Mouse (Mus musculus) limb, embryonic 11.5 days (tissue): ENCODE measurements at regions not wholly inside any gene's neighbourhood (a gene's known extent, or its start where the extent isn't known, plus 50 kb on each side); places are given as distances from the start of the nearest gene placed in this dataset.

Experiments
- ATAC-seq: fragments of 200-750 bp; cut with Nextera tagmentation; 2 replicates; pipeline ENCODE4 v1.8.0; 2017; ENCODE audit warnings: low read depth; ENCODE audit not compliant: insufficient number of reproducible peaks, low FRiP score, low TSS enrichment
- DNase-seq: peaks from one replicate; pipeline ENCODE4 v3.0.0-alpha.2; 2015; ENCODE audit warnings: low spot score
- H3K27ac ChIP-seq: fragments of 300-500 bp; sonication (generic); replicated peaks from 2 replicates; pipeline ENCODE4 v1.5.1; 2014; ENCODE audit warnings: low read depth, mild to moderate bottlenecking, low read length
- H3K27me3 ChIP-seq: fragments of 300-500 bp; sonication (generic); 2 replicates; pipeline ENCODE4 v1.6.1; 2014; ENCODE audit warnings: mild to moderate bottlenecking, low read length, mixed read lengths; ENCODE audit not compliant: control insufficient read depth, insufficient read depth
- H3K36me3 ChIP-seq: fragments of 300-500 bp; sonication (generic); 2 replicates; pipeline ENCODE4 v1.6.1; 2014; ENCODE audit warnings: mild to moderate bottlenecking, low read length, moderate library complexity, mixed read lengths; ENCODE audit not compliant: control insufficient read depth, insufficient read depth
- H3K4me1 ChIP-seq: fragments of 300-500 bp; sonication (generic); 2 replicates; pipeline ENCODE4 v1.6.1; 2014; ENCODE audit warnings: low read length, mixed read lengths; ENCODE audit not compliant: control insufficient read depth, insufficient read depth
- H3K4me2 ChIP-seq: fragments of 300-500 bp; sonication (generic); 2 replicates; pipeline ENCODE4 v1.6.1; 2014; ENCODE audit warnings: low read depth, mild to moderate bottlenecking, moderate library complexity; ENCODE audit not compliant: severe bottlenecking
- H3K4me3 ChIP-seq: fragments of 300-500 bp; sonication (generic); 2 replicates; pipeline ENCODE4 v1.5.1; 2014; ENCODE audit warnings: low read depth, low read length
- H3K9ac ChIP-seq: fragments of 300-500 bp; sonication (generic); 2 replicates; pipeline ENCODE4 v1.6.1; 2014; ENCODE audit warnings: mild to moderate bottlenecking, low read length
- H3K9me3 ChIP-seq: fragments of 300-500 bp; sonication (generic); 2 replicates; pipeline ENCODE4 v1.6.1; 2016; ENCODE audit warnings: low read length; ENCODE audit not compliant: control insufficient read depth
- WGBS: fragments of 180-500 bp; shearing (Covaris S2); extraction: QIAGEN DNeasy Blood & Tissue Kit; methylation state at CpG from one replicate; pipeline ENCODE4 v1.1.7; 2014; 5-methylcytosine and 5-hydroxymethylcytosine counted together

DNA sequence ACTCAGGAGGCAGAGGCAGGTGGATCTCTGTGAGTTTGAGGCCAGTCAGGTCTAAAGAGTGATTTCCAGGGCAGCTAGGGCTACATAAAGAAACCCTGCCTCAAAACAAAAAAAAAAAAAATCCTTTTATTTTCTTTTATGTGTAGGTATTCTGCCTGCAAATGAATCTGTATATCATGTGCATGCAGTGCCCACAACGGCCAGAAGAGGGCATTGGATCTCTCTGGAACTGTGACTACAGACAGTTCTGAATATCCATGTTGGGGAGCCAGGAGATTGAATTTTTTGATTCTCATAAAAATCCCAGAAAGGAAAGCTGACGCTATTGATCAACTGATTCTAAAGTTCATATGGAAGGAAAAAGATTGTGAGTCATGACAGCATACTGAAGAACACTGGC lies 90.0 kb downstream of the Kbtbd8 start:
- no peaks in the 10 kb centered on the region for H3K9me3 ChIP-seq
- ATAC-seq (no peak), DNase-seq (peak; percentile 66)
- no peaks in the 10 kb centered on the region for H3K36me3 ChIP-seq
- no peak overlapping the region for H3K4me3 ChIP-seq
- 35% methylated on average over 2 of the region's 2 CpGs for WGBS
- H3K9ac ChIP-seq = no peak overlapping the region
- no peak overlapping the region for H3K27ac ChIP-seq
- no peaks in the 10 kb centered on the region for H3K27me3 ChIP-seq
- 0 out of 2 replicates have a peak, but pooled peaks cover 1% of the 10 kb centered on the region for H3K4me1 ChIP-seq
- H3K4me2 ChIP-seq = no peak overlapping the region

DNA sequence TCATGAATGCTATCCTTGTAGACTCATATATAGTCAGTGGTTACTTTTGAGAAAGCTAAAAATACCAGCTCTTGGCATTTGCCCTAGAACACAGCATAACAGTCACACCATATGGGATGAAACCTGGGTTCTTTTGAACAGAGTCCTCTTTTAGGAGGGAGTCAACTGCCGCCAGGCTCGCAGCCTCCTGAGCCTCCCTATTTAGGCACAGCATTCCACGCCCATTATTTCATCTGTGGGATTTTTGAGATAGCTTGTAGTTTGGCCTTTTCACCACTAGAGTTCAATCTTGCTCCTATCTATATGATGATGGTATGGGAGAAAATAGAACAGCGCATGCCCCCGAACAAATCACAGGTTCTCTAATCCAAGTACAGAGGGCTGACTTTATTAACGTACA lies 100.4 kb downstream of the Kbtbd8 start:
- H3K4me2 ChIP-seq = no peak overlapping the region
- no peaks in the 10 kb centered on the region for H3K4me1 ChIP-seq
- 55% methylated on average over 6 of the region's 6 CpGs for WGBS
- no peak overlapping the region for H3K9ac ChIP-seq
- H3K36me3 ChIP-seq = no peaks in the 10 kb centered on the region
- H3K9me3 ChIP-seq = no peaks in the 10 kb centered on the region
- no peak overlapping the region for H3K4me3 ChIP-seq
- H3K27me3 ChIP-seq = no peaks in the 10 kb centered on the region
- H3K27ac ChIP-seq = no peak overlapping the region
- ATAC-seq (no peak), DNase-seq (no peak)

DNA sequence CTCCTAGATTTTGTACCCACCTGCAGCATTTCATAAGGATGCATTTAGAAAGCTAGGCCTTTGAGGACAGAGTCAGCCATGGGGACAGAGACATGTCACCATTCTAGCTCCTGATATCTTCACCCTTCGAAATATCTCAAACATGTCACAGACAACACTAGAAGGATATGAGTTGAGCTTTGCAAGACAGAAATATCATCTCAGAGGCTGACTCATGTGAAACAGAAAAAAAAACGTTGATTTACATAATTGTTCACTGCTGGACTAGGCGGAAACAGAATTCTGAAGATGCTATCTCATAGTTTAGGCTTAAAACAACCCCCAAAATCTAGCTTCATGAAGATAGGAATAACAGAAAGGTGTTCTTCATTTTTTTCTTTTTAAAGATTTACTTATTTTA lies 101.8 kb downstream of the Kbtbd8 start:
- no peak overlapping the region for H3K4me3 ChIP-seq
- no peaks in the 10 kb centered on the region for H3K27me3 ChIP-seq
- no peak overlapping the region for H3K4me2 ChIP-seq
- H3K9me3 ChIP-seq = no peaks in the 10 kb centered on the region
- no peak overlapping the region for H3K27ac ChIP-seq
- no peaks in the 10 kb centered on the region for H3K36me3 ChIP-seq
- H3K4me1 ChIP-seq = no peaks in the 10 kb centered on the region
- ATAC-seq (no peak), DNase-seq (no peak)
- H3K9ac ChIP-seq = no peak overlapping the region
- WGBS = 63% methylated on average over 3 of the region's 3 CpGs

DNA sequence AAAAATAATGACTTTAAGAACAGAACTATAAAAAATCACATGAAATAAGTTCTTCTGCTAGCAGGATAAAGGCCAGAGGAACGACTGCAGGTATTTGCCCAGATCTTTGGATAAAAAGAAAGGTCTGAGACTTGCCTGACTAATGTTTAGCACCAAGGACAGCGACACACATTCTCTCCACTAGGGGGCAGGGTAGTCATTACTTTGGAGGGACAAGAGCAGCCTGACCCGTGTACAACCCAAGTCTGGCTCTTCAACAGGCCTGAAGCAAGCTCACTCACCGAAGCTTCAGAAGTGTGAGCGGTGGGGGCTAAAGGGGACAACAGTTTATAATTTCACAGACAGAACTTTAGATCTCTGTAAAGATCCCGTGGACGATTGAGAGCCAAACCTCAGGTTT lies 98.4 kb upstream of the Gm10234 start:
- no peaks in the 10 kb centered on the region for H3K27me3 ChIP-seq
- DNase-seq (peak; percentile 94), ATAC-seq (no peak)
- no peak overlapping the region for H3K27ac ChIP-seq
- H3K4me3 ChIP-seq = no peak overlapping the region
- H3K4me1 ChIP-seq = no peaks in the 10 kb centered on the region
- WGBS = 31% methylated on average over 7 of the region's 7 CpGs
- no peaks in the 10 kb centered on the region for H3K9me3 ChIP-seq
- no peak overlapping the region for H3K9ac ChIP-seq
- no peaks in the 10 kb centered on the region for H3K36me3 ChIP-seq
- H3K4me2 ChIP-seq = no peak overlapping the region

DNA sequence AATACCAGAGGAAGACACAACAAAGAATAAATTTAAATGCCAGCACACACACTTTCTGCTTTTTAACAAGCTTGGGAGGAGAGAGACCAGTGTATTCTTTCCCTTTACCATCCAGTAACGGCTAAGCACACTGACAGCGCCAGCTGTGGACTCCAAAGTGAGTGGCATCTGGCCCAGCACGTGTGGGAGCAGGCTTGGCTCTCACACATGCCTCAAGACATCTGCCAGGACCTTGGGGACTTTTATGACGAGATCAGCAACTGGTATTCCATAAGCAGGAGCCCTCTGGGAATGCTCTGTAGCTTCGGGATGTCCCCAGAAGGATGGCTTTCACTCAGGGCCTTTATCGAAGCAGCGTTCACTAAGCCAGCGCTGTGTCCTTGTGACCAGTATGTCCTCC lies 92.0 kb upstream of the Gm10234 start:
- Histone ChIP-seq H3K9me3 (no peaks in the 10 kb centered on the region), H3K9ac (no peak overlapping the region), H3K27ac (no peak overlapping the region), H3K4me2 (no peak overlapping the region), H3K4me1 (no peaks in the 10 kb centered on the region), H3K27me3 (no peaks in the 10 kb centered on the region), H3K36me3 (no peaks in the 10 kb centered on the region), H3K4me3 (no peak overlapping the region)
- 78% methylated on average over 8 of the region's 8 CpGs for WGBS
- DNase-seq (no peak), ATAC-seq (no peak)

DNA sequence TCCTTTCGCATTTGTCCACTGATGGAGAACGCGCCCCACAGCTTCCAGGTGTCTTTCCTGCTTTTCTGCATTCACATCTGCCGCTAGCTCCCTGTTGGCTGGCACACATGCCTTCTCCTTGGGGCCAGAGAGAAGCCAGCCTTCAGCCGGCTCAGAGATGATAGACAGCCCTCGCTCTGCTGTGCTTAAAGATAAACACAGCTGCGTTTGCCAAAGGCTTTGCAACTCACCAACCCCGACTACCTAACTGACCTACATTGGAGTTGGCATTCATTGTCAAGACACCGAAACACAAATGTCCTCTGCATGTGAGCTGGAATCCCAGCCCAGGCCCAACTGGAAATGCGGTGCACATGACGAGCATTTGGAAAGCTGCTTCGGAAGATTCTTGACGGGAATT lies 87.2 kb upstream of the Gm10234 start:
- DNase-seq = no peak
- no peaks in the 10 kb centered on the region for H3K36me3 ChIP-seq
- H3K4me1 ChIP-seq = no peaks in the 10 kb centered on the region
- no peak overlapping the region for H3K4me2 ChIP-seq
- 85% methylated on average over 13 of the region's 13 CpGs for WGBS
- no peak overlapping the region for H3K9ac ChIP-seq
- ATAC-seq = no peak
- H3K27me3 ChIP-seq = no peaks in the 10 kb centered on the region
- H3K4me3 ChIP-seq = no peak overlapping the region
- H3K9me3 ChIP-seq = no peaks in the 10 kb centered on the region
- no peak overlapping the region for H3K27ac ChIP-seq

DNA sequence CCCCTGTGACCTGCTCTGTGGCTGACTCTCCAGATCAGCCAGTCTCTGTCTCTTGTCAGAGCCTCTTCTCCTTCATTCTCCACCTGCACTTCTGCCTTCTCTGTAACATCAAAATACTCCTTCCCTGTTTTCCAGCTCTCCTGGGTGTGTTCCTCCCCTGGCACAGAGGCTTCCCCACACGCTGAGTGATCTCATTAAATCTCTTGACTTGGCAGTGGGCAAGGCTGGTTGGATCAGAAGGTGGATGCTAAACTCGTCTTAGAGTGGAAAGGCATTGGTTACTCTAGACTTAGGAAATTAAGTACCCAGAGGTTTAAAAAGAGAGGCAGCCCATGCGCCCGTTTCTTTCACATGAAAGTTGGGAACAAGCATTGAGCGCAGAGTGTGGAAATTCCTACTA lies 78.3 kb upstream of the Gm10234 start:
- no peak overlapping the region for H3K27ac ChIP-seq
- 84% methylated on average over 5 of the region's 5 CpGs for WGBS
- H3K4me3 ChIP-seq = no peak overlapping the region
- H3K9ac ChIP-seq = no peak overlapping the region
- ATAC-seq (no peak), DNase-seq (no peak)
- H3K9me3 ChIP-seq = no peaks in the 10 kb centered on the region
- H3K4me2 ChIP-seq = no peak overlapping the region
- no peaks in the 10 kb centered on the region for H3K36me3 ChIP-seq
- H3K4me1 ChIP-seq = no peaks in the 10 kb centered on the region
- H3K27me3 ChIP-seq = no peaks in the 10 kb centered on the region

DNA sequence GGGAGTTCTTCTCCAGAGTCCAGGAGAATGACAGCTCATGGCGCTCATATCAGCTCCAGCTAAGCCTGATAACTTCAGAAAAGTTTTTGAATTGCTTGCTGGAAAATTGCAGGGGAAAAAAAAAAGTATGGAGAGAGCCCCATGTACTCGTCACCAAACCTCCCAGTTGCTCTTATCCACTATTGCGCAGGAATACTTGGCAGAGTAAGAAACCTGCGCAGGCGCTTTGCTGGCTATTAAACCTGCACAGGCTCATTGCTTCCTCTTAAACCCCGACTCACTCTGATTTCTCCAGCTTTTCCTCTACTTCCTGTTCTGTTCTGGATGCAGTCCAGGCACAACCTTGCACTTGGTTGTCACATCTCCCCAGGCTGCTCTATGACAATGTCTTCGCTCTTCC lies 77.0 kb upstream of the Gm10234 start:
- WGBS = 89% methylated on average over 7 of the region's 7 CpGs
- H3K4me3 ChIP-seq = no peak overlapping the region
- no peaks in the 10 kb centered on the region for H3K27me3 ChIP-seq
- H3K27ac ChIP-seq = no peak overlapping the region
- no peaks in the 10 kb centered on the region for H3K4me1 ChIP-seq
- no peaks in the 10 kb centered on the region for H3K9me3 ChIP-seq
- DNase-seq = no peak
- no peak overlapping the region for H3K4me2 ChIP-seq
- no peak for ATAC-seq
- H3K9ac ChIP-seq = no peak overlapping the region
- no peaks in the 10 kb centered on the region for H3K36me3 ChIP-seq

DNA sequence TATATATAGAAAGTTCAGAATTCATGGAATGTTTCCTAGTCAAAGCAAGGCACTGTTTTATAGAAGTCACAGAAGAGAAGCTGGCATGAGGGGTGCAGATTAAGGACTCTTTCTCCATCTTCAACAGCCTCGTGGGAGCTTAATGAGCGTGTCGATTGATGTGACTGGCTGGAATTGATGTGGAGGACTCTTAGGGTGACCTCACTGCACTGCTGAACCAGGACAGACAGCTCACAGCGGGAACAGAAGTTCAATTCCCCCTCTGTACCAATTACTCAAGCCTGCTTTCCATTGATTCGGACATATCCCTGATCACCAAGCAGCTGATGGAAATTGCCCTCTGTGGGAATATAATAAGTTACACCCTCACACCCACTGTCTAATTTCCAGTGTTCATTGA lies 65.6 kb upstream of the Gm10234 start:
- Histone ChIP-seq H3K4me3 (no peak overlapping the region), H3K36me3 (no peaks in the 10 kb centered on the region), H3K4me1 (no peaks in the 10 kb centered on the region), H3K4me2 (no peak overlapping the region), H3K27ac (no peak overlapping the region), H3K27me3 (no peaks in the 10 kb centered on the region), H3K9ac (no peak overlapping the region), H3K9me3 (no peaks in the 10 kb centered on the region)
- ATAC-seq (no peak), DNase-seq (no peak)
- WGBS = 49% methylated on average over 5 of the region's 5 CpGs
